Mouse (Mus musculus) brain, adult 2 months (tissue): ENCODE results near the gene Prpf8.
A peak's percentile ranks its signal among the peaks of the same experiment; 100 is the strongest.

Experiments
- DNase-seq: peaks from one replicate; pipeline ENCODE4 v3.0.0; 2011; ENCODE audit warnings: low read depth, low spot score

Gene Prpf8

DNA sequence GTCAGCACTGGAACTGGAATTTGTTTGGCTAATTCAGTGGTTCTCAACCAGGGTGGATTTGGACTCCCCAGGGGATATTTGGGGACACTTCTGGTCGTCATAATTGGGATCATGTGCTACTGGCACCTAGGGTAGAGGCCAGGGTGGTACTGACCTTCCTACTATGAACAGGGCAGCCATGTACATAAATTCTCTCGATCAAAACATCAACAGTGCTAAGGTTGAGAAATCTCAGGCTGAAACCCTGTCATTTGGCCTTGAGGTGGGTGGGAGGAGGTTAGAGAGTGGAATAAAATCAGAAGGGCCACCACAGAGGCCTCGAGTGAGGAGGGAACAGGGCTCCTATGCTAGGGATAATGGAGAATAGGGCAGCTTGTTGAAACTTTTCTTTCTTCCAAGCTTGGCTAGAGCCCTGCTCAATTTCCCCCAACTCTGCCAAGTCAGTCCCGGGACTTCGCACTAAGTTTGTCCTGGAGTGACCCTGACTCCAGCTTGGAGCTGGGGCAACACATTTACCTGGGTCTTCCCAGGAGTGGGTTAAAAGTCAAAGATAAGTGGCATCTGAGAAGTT is 27.4 kb upstream of the Prpf8 start:
- no peak for DNase-seq

DNA sequence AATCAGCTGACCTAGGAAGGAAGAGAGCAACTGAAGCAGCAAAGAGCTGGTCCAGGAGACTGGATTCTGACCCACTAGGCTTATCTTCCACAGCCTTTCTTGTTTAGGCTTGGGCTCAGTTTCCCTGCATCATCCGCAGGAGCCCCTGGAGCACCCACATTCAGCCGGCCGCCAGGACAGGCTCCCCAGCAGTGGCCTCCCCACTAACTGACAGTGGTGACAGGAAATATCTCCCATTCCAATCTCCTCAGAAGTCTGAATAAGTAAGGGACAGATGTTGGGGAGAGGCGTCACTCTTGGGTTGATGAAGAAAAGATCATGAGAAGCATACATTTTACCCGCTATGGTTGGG is 26.9 kb upstream of the Prpf8 start:
- no peak for DNase-seq

DNA sequence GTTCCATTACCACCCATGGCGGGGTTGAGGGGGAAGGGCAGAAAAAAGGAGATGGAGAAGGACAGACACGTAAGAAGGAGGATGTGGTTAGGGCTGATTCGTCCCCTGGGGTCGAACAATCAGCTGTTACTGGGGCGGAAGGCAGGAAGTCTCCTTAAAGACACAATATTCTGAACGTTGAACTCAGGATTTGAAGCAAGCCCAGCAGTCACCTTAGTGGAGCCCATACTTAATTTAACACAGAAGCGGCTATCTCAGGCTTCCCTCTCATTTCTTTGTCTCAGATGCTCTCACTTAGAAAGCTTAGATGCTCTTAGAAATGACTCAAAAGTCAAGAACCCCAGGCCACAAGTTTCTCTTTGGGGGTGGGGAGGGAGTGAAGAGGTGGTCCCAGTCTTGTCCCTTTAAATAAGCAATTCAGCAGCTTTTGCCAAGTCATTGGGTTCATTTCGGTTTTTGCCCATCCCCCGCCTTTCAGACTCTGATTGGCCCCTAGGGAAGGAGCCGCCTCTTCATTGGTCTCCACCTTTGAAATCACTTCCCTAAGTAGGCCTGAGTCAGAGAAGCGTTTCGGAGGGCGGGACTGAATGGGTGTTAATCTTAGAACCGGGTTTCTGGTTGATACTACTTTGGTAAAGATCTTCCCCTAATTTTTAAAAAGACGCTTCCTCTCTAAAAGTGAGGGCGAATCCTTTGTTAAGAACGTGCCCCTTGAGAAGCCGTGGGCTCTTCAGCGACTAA is 26.3 kb upstream of the Prpf8 start:
- DNase-seq, result peak; percentile 98

DNA sequence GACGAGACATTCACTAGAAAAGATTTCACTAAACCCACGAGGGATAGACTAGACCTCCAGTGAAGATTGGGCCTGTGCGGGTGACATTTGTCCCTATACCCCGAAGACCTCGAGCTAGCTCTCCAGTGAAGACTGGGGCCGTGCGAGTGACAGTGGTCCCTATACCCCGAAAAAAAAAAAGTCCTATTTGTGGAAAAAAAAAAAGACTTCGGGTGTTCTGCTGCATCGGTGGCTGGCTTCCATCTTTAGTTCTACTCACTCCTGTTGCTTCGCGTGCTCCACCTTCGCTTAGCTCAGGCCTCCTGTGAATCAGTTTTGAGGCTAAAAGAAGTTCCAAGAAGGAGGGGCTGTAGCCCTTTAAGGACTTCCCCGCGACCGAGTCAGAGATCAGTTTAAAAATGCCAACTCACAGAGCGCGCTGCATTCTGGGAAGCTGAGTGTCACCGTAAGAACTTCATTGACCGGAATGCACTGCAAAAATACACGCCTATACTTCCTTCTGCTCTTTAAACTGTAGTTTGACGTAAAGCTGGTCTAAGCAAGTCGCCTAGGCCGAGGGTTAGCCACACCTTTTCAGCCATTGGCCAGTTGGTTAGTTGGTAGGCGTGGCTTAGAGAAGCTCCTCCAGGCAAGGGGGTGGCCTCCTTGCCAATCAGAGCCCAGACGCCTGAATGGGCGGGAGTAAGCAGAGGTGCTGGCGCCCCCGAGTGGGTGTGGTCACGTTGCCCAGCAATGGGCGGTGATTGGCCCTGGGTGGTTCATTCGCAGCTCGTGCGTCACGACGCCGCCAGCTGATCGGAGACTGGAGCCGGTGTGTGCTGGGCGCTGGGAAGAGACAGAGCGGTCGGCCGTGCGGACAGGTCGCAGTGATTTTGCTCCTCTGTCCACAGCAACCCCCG is 25.5 kb upstream of the Prpf8 start, which contains the start of gene Tlcd2:
Gene Tlcd2, plus strand, starts transcription at position 872 of the 899 bp plus-strand sequence.
- DNase-seq, result peak; percentile 100

DNA sequence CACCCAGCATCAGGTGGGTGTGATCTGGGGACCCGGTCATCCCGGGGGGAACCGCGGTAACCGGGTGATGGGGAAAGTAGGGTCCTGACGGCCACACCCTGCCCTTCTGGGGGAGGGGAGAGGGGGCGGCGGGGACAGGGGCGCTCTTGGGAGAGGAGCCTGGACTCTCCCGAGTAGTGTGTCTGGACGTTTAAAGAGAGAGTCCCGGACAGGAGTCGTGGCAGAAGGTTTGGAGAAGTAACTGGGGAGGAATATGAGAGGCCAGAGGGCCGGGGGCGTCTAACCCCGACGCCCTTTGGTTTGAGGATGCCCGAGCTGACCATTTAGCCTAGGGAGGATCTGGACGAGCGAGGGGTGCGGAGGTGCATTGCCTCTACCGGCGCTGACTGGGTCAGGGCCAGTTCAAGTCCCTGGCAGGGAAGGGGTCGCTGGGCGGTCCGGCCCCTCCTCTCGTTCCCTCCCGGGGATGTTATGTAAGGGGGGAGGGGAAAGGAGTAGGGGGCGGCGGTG is 24.8 kb upstream of the Prpf8 start:
- no peak for DNase-seq

DNA sequence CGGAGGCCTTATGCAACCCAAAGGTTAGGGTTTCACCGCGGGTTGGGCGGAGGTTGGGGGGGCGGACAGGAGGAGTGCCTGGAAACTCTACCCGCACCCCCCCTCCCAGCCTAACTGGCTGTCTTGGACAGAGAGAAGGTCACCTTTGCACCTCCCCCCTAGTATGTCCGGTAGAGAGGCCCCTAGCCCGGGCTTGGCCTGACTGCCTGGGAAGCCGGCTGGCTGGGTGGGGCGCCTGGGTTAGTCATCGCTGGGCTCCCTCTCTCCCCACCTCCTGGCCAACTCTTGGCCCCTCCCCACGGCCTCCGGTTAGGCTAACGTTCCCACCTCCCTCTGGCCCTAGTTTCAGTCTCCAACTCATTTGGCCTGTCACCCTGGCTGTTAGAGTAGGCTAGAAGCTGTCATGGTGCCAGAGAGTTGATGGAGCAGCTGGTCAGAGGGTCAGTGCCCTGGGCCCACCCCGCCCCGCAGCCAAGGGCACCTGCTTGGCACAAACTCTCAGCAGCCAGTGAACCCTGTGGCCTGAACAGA is 24.3 kb upstream of the Prpf8 start:
- DNase-seq, result peak; percentile 47

DNA sequence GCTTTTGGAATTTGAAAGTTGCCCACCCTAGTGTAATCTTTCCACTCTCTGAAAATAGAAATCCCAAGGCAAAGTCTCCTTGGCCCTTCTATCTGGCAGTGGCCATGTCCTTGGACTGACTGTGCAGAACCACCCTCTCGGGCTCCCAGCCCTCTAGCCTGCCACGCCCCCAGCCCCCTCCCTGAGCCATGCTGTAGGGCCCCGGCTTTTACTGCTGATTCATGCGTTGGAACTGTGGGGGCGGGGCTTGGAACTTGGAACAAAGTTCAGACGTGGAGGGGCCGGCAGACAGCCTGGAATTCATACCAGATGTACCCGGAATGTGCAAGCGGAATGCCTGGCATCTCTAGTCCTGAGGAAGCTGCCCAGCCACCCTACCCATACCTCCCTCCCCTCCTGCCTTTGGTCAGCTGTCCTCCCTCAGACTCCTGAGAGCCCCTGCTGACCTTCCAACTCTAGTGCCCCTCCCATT is 23.7 kb upstream of the Prpf8 start:
- DNase-seq, result peak; percentile 59

DNA sequence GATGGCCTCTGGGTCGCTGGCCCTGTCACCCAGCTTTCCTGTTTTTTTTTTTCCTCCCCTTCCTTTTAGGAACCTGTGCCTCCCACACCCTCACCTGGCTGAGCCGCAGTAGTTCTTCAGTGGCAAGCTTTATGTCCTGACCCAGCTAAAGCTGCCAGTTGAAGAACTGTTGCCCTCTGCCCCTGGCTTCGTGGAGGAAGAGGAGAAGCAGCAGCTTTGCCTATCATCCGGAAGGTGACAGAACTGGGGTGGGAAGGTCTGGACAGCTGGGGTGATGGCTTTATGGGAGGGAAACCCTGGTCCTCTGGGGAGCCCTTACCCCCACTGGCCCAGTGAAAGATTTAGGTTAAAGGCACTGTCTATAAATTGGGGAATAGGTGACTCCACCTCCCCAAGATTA is 23.0 kb upstream of the Prpf8 start:
- DNase-seq, result no peak

DNA sequence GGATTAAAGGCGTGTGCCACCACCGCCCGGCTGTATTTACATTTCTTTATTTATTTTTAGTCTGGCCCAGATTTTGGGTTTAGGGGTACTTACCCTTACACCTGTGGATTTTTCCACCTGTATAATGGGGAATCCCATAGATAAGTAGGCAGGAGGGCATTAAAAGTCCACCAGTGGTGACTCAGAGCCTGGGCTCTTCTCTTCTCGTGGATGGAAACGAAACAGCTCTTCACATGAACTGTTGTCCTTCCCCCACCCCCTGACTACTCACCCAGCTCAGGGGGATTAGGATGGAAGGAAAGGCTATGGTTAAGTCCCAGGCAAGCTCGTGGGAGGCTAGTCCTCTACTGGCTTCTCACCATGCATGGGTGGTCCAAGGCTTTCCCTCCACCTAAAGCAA is 22.2 kb upstream of the Prpf8 start:
- DNase-seq, result no peak

DNA sequence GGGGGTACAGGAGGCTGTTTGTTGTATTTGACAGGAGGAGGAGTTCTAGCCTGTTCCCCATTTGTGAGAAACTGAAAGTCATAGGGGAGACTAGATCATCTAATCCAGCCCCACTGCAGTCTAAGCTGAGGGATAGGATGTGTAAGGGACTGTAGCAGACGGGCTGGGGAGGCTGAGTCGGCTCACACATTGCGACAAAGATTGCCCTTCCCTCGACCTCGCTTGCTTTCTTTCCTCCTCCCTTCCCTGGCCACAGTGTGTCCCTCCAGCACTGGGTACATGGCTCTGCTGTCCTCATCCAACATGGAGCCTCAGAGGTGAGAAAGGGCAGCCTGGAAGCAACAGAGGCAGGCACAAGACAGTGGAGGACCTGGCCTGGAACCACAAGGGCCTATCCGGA is 21.6 kb upstream of the Prpf8 start:
- DNase-seq, result no peak

DNA sequence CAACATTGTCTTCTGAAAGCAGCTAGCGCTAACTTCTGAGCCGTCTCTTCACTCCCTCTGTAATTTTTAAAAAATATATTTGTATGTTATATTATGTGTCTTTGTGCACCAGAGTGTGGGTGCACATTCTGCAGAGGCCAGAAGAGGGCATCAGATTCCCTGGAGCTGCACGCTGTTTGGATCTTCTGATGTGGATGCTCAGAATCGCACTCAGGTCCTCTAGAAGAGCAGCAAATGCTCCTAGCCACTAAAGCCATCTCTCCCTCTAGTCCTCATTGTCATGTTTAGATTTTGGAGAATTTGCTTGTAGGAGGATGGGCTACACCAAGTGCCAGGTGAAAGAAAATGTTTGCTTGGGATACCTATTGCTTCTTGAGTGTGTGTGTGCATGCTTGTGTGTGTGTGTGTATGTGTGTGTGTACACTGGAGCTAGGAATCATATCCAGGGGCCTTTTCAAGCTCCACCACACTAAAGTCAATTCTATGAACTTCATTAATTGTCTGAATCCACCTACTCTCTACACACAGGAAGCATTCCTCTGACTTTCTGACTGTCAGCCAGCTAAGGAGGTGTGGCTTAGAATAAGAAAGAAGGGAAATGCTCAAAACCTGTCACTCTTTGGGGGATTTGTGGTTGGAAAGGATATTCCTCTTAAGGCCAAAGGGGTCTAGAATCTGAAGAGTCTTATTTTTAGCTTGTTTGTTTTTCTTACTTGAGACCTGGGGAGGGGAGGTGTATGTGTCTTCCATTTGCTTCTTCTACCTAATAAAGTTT is 19.7 kb upstream of the Prpf8 start:
- no peak for DNase-seq

DNA sequence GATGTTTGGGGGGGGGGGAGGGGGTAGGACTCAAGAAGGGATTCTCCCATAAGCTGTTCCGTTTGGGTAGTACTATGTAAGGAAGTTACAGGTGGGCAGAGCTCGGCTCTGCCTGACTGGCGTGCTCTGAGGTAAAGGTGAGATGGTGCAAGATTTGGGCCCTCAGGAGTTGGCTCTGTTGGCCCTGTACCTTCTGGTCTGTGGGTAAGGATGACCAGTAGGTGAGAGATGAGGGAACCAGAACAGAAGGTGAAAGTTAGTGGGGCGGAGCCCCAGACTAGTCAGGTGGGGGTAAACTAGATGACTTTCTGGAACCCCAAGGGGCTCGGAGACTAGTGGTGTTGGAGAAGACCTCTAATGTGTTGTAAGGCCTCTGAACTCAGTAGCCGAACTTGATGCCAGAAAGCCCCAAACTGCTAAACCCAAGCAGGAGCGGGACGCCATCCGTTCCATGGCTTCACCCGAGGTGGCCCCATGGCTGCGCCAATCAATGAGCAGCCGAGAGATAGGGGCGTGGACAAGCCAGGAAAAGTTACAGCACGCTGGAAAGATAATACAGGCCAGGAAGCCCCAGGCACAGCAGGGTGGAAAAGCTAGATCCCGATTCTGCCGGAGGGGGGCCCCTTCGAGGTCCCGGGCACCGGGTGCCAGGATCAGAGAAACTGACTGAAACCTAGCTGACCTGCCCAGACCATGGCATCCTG is 19.0 kb upstream of the Prpf8 start:
- DNase-seq, result no peak

DNA sequence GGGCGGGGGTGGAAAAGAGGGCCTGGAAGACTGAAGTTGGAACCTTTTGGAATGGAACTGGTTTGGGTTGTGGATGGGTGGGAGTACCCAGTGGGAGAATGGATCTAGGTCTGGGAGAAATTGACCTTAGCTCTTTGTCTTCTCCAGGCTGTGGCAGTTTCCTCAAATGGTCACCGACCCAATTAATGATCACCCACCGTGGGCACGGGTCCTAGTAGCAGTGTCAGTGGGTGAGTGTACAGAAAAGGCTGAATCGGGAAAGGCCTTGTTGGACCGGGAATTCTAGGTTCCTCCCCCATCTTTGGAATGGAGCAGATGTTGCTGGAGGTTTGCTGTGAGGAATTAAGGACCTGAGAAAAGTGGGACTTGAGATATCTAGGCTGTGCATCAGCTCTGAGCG is 18.2 kb upstream of the Prpf8 start:
- DNase-seq, result peak; percentile 34

DNA sequence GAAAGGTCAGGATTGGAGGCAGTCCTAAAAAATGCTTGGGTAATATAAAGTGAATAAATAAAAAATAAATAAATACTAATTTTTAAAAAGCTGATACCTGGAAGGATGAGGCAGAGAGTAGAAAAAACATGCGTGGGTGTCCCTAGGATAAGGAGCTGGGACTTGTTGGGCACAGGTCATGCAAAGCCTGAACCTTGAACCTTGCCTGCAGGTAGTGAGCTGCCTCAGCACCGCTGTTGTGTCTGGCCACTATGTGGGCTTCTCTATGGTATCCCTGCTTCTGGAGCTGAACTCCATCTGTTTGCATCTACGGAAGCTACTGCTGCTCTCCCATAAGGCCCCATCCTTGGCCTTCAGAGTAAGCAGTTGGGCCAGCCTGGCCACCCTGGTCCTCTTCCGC is 17.4 kb upstream of the Prpf8 start:
- no peak for DNase-seq

DNA sequence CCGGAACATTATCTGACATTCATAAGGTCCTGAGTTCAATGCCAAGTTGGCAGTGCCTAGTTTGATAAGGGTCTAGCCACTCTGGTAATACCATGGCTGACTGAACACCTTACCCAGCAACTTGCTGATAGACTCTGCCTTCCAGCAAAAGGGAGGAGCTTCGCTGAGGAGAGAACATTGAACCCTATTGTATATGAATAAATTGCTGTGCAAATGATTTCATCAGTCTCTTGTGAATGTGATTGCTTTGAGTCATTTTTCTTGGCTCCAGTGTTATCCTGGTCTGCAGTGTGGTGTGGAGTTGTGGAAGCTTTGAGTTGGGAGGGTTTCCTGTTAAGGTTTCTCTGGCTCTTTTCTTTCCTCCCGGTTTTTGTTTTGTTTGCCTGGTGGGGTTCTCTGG is 15.9 kb upstream of the Prpf8 start:
- DNase-seq, result no peak

DNA sequence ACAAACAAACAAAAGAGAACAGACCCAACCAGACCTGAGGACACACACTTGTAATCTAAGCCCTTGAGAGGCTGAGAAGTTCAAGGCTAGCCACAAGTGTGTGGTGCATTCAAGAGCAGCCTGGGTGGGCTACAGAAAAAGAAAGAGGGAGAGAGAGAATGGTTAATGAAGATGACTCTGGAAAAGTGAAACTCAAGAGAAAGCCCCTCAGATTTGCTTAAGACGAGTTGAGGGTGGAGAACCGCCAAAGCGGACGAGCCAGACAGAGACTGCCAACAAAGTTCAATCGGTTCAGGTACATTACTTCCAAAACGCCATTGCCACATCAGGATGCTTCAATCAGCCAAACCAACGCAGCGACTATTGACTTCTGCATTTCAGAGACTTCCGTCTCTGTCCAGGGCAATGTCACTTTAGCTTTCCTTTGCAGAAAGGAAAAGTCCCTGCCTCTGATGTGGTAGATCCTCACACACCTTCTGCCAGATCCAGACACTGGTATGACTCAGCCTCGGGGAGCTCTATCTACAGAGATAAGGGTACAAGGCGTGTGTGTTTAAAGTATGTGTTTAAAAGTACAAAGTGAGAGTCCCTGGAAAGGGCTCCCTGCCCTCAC is 14.0 kb upstream of the Prpf8 start:
- DNase-seq, result no peak

DNA sequence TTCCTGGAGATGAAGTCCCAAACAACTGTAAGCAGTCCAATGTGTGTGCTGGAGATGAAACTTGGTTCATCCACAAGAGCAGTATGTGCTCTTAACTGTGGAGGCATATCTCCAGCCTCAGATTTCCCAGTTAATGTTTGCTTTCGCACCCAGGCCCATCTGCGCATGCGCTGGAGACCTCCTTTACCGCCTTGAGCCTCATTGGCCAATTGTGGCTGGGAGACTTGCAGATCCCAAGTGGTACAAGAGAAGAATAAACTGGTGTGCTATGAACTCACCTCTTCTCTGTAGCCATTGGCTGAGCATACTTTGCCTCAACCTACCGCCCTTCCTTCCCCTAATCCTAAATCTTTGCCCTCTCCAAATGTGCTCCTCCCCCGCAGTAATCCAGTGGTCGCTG is 13.2 kb upstream of the Prpf8 start:
- no peak for DNase-seq

DNA sequence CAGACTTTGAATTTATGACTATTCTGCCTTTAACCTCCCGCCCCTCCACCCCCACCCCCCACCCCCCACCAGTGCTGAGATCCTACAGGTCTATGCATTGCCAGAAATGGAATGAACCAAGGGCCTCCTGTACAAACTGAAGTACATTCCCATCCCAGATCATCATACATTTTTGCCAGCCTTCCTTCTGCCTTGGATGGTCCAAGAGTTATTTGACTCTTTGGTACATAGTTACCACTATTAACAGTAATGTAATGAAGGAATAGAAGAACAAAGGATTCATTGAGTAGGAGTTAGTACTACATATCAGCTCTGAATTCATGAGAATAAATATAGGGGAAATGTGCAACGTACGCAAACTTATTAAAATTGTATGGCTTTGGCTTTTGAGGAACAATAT is 424 bp upstream of the Prpf8 start:
- no peak for DNase-seq

DNA sequence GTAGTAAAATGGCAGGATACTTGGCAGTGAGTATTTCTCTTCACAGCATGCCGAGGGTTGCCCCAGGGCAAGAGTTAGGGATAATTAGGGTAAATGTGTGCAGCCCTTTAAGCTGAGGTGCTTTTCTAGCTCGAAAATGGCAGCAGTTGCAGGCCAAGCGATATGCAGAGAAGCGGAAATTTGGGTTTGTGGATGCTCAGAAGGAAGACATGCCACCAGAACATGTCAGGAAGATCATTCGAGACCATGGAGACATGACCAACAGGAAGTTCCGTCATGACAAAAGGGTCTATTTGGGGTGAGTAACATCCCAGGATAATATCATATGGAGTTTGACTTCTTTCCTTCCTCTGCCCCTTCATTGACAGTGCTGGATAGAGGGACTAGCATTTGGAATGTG is 880 bp downstream of the Prpf8 start:
- DNase-seq, result no peak
